Mouse (Mus musculus) CD4-positive, CD25-positive, alpha-beta regulatory T cell, adult 4 months (primary cell): Measurements from ENCODE around the gene Spata21. TPM values are rescaled to one million over a fixed set of nuclear protein-coding genes. Genes with fewer than 3 reads are reported as not detected.

Experiments used
- ATAC-seq: one replicate; pipeline ENCODE4 v1.8.0; 2017
- polyA plus RNA-seq, 2 experiments: library from polyadenylated mRNA; unstranded; fragments of 100-300 nt; shearing (Covaris generic); gene quantifications; one replicate each; pipeline ENCODE4 v1.2.1; 2017

The Spata21 gene
- polyA plus RNA-seq, 2 experiments from 2014 or later = 1.0 to 1.2 TPM

DNA sequence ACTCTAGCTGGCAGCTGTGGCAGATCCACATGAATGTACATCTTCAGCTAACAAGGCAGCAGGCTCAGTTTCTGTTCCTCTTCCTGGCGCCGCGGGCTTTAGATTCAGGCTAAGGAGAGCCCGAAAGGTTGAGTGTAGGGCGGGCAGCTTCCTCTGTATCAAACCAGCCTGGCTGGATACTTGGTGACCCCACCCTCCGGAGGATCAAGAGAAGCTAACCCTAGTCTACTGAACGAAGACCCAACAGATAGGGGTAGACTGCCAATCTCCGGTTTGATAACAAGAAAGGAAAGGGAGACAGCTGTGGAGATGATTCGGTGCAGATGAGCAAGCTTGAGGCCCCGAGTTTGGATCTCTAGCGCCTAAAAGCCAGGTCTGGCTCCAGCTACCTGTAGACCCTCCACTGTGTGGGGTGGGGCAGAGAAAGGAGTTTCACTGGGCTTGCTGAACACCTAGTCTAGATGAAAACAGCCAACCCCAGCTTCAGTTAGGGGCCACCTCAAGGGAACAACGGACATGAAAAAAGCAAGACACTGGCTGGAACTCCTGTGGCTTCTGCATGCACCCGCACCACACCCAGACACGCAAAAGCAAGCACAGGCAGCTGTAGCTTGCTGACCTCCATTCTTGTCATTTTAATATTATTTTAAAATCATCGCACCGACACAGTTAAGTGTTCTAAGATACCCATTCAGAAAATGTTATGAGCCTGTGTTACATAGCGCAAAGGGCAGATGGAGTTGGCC is 11.2 kb upstream of the Spata21 start:
- ATAC-seq = no peak

- ATAC-seq = peak; percentile 98
Measured at GRCm38 (mm10) chr4:141077681-141078509, 10.2 kb upstream of the Spata21 start, which contains the start of gene Necap2. Gene Necap2, minus strand, starts transcription at chr4:141078357.

DNA sequence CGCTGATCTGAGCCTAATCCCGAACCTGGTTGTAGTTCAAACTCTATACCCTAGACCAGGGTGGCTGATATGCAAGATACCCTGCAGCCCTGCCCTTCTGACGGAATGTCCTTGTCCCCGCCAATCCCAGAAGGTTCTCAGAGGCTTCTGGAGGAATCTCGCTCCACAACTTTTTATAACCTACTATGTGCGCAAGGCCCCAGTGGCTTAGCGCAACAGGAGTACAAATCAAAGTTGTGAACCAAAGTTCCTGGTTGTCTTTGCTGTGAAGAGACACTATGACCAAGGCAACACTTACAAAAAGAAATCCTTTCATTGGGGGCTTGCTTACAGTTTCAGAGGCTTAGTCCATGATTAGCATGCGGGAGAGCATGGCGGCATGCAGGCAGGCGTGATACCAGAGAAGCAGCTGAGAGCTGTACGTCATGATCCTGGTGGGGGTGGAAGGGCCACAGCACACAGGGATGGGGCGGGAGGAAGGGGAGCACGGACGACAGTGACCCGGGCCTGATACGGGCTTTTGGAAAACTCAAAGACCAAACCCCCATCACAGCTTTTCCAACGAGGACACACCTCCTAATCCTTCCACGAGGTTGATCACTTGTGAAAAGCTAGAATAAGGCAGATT is 9.5 kb upstream of the Spata21 start:
- ATAC-seq = no peak

- ATAC-seq = no peak
Measured at GRCm38 (mm10) chr4:141086862-141087261, 1.3 kb upstream of the Spata21 start.

- no peak for ATAC-seq
Measured at GRCm38 (mm10) chr4:141088714-141089113, 581 bp downstream of the Spata21 start.

DNA sequence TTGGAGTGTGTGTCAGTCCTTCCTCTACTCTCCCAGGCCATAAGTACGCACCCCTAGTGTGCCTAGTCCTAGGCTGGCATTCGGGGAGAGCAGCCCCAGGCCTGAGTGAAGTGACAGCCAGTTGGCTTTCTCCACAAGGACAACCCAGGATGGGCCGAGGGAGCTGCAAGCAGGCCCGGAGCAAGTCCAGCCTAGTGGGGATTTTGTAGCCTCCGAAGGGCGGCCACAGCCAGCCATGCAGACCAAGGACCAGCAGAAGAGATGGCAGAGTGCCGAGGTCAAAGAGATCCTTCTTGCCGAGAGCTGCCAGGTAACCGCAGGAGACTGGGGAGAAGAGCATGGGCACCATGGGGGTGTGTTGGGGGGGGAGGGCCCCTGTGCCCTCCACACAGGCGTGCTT is 6.9 kb downstream of the Spata21 start:
- ATAC-seq = no peak

DNA sequence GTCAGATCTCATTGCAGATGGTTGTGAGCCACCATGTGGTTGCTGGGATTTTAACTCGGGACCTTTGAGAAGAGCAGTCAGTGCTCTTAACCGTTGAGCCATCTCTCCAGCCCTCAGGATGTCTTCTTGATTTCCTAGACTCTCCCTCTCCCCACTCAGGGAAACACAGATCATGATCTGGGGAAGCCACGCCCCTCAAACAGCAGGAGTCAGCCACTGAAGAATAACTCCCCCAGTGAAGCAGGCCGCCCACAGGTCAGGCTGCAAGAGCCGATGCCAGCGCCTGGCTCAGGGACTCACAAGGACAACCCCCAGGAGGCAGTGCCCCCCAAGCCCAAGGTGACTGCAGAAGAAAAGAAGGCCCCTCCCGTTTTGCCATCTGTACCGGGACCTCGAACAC is 8.6 kb downstream of the Spata21 start:
- no peak for ATAC-seq

DNA sequence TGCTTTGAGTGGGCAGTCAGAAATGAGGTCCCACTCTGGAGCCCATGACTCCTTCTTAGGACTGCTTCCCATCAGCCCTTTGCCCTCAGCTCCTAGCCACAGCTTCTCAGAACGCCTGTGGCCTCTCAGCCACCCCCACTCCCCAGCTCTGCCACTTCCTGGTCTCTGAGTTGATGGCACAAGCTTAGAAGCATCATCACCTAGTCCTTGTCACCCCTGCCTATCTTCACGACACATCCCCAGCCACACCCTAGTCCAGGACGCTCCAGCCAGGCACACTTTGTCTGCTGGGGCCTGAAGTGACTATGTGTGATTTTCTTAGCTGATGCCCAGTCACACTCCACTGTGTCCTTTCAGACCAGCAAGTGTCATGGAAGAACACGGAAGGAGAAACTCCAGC is 10.8 kb downstream of the Spata21 start:
- no peak for ATAC-seq

DNA sequence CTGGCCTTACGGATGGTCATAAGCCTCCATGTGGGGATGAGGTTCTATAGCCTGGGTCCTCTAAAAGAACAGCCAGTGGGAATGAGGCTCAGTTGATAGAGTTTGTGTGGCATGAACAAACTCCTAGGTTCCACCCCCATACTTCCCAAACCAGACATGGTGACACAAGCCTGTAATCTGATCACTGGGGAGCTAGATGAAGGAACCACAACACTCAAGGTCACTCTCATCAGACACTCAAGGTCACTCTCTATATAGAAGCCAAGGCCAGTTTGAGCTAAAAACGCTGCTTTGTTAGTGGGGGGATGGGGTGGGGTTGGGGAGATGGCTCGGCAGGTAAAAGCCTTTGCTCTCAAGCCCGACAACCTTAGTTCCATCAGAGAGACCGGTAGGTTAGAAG is 11.8 kb downstream of the Spata21 start:
- ATAC-seq = no peak

DNA sequence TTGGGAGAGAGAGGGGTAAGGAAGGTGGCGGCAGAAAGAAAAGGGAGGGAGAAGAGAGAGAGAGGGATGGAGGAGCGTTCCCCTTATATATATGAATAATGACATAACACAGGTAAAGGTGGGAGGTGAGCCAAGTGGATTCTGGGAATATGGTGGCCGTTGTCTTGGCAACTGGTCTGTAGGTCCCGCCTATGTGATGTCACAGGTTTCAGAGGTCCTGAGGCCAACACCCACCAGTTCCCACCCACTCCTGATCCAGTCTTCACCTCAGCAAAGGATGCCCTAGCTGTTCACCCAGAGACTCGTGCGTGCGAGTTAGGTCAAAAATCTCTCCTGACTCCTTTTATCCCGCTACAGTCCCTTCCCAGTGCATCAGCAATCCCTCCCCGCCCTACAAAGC is 13.2 kb downstream of the Spata21 start:
- no peak for ATAC-seq

- ATAC-seq = no peak
Measured at GRCm38 (mm10) chr4:141101855-141102254, 13.7 kb downstream of the Spata21 start.

DNA sequence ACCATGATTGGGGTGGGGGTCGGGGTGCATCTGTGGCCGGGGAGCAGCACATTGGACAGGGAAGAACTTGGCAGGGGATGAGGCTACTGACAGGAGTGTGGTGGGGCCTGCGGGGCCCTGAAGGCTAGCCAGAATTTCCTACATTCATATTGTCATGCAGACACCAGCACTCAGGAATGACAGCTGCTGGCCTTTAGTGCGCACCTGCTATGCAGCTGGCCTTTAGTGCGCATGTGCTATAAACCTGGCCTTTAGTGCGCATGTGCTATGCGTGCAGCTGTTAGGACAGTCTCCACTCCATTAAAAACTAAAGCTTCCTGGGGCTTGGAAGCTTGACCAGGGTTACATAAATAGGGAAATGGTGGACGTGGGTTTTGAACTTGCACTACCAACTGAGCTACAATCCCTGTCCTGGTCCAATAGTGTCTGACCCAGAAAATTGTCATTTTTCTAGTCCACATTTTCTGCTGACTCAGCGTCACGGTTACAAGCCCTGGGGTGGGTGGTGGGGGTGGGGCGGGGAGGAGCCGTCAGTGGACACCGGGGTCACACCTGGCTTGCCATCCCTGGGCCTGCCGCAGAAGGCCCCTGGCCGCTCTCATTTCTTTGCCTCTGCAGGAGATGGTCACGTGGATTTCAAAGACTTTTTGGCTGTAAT is 18.5 kb downstream of the Spata21 start:
- no peak for ATAC-seq

GRCm38 (mm10) chr4:141108196-141108732 is 20.1 kb downstream of the Spata21 start:
- ATAC-seq = no peak

DNA sequence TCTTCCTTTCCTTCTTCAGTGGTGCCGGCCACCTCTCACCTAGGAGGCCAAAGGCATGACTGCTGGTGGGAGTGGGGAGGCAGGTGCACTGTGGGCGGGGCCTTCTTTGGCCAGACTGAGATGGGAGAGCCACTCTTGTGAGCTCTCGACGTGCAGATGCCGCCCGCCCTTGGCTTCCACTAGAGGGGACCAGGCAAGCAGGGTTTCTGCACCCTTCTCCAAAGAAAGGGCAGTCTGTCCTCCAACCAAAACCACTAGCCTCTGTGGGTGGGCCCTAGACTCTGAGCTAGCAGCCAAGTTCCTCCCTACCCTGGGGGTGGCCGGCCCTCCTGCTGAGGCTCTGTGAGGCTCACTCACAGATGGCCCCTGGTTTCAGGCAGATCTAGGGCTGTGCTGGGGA is 25.7 kb downstream of the Spata21 start:
- ATAC-seq = no peak

DNA sequence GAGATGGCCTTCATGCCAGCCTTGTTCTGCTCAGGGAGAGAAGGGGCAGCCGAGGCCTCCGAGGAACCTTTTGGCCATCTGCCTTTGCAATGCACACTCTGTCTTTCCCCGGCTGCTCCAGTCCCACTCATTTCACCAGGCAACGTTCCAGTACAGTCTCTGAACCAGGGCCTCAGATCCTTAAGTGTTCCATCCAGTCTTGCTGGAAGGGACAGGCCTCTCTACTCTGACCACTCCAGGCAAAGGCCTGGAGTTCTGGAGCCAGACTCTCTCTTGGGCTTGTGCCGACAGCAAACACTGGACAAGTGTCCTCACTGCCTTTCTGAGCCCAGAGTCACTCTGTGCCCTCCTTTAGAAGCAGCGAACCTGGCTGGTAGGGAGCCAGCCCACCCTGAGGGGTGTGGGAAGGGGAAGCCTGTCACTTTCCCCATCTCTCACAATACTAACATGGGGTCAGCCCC is 26.4 kb downstream of the Spata21 start:
- ATAC-seq = no peak

DNA sequence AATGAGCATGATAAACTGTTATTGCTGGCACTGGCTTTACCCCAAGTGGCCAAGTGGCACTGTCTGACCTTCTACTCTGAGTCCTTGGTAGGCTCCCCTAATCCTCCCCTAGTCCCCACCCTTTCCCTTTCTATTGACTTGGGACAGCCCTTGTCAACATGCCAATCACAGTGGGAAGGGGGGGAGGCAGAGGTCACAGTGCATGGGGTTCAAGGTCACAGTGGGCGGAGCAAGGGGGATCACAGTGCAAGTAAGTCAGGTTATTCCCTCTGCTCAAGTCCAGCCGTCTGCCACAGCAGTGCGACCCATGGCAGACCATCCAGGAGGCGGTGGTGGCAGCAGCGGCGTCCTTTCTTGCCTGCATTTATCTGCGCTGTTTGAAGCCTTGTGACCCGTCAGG is 27.3 kb downstream of the Spata21 start:
- ATAC-seq = no peak

GRCm38 (mm10) chr4:141118691-141119090 is 30.6 kb downstream of the Spata21 start:
- no peak for ATAC-seq

DNA sequence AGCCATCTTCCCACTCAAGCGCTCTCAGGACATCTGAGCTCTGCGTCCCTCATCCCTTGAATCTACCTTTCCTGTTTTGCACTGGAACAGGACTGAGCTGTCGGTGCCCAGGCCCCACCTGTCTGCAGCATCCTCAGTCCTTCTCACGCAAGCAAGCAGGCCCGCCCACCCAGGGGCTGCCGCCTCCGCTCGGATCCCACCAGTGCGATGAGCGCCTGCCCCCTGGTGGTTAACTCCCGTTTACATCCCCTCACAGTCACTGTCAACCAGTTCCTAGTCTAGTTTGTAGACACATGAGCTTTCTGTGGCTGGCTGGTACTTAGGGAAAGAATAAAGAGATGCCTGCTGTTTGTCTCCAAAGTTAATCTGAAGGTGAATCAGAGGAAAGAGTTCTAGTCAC is 32.6 kb downstream of the Spata21 start:
- no peak for ATAC-seq

DNA sequence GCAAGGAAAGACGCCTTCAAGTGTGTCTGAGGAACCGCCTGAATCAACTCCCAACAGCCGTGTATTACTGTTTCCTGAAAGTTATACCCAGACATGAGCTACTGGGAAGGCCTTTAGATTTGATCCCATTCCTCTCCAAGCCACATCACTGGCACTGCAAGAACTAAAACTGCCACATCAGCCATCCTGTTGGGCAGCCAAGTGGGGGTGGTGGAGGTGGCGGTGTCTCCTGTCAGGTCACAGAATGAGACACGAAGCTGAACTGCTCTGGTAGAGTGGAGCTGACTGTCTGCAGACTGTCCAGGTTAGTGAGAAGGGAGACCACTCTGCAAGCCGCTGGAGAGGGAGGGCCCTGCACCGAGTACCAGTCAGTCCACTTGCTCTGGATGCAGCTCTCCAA is 34.5 kb downstream of the Spata21 start:
- ATAC-seq = no peak

DNA sequence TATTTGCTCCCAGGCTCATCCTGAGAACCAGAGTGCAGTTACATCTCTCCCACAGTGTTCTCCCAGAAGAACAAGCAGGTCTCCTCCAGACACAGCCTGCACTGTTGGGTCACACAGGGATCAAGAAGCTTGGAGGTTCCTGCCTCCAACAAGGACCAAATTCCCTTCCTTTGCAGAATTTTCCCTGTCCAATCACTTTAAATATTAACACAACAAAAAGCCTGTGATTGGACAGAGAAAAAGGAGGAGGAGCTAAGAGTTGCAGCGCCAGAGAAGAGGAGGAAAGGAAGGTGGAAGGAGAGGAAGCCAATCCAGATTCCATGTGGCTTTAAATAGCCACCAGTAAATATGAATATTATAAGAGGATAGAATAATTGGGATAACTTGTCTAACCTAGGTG is 34.9 kb downstream of the Spata21 start:
- ATAC-seq = no peak

- ATAC-seq = peak; percentile 68
Measured at GRCm38 (mm10) chr4:141129190-141129710, 41.1 kb downstream of the Spata21 start.

DNA sequence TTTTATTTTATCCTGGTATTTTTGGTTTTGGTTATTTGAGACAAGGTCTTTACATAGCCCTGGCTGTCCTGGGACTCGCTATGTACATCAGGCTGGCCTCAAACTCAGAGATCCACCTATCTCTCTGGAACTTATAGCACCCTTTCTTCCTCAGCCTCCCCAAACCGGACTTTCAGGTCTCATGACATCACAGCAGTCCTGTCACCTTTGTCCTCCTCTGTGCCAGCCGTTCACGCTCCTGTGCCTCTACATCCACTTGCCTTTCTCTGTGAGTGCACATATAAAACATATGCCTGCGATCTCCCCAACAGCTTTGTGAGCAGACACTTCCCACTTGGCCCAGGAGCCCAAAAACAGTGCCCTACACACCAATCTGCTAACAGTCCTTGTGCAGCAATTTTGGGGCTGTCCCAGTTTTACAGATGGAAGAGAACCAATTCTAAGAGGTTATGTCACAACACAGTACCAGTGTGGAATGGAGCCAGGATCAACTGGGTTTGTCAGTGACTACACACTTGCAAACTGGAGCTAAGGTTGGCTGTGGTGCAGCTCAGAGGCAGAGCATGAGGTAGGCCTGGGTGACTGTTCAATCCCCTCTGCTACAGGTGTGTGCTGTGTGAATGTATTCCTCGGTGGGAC is 42.7 kb downstream of the Spata21 start:
- ATAC-seq = no peak
